Mouse (Mus musculus) left cerebral cortex, postnatal 25 days (tissue): ENCODE results near the gene Amhr2. TPM values are rescaled to one million over a fixed set of nuclear protein-coding genes. Genes with fewer than 3 reads are reported as not detected.
A peak's percentile ranks its signal among the peaks of the same experiment; 100 is the strongest.

ENCODE experiments used
- DNase-seq, 2 experiments: peaks; one replicate each; pipeline ENCODE4 v3.0.0; 2022; ENCODE audit warnings: low spot score in 2 of 2, mixed read lengths in 1 of 2
- intact Hi-C: fragments of 180-260 bp; cut with DNase I; formaldehyde crosslinking; loops from one replicate; pipeline ENCODE4 v1.15.1; 2025
- total RNA-seq, 2 experiments: library from RNA; stranded (reverse); gene quantifications; 2 replicates each; pipeline ENCODE4 v1.2.3; 2021

Amhr2 gene
- total RNA-seq = 1 to 10 TPM in 1 of 2 experiments, under 1 TPM in 1; 0.62 to 2.4 TPM

GRCm38 (mm10) chr15:102445146-102445545 lies at the start of gene Amhr2:
Gene Amhr2 (plus strand): TSS chr15:102445367.
- intact Hi-C loops = loop anchor here (2.0 kb wide), 1 partner anchor 64 kb away; no protein-coding TSS in a partner anchor
- no peak for DNase-seq

GRCm38 (mm10) chr15:102398629-102399028 lies 46.5 kb upstream of the Amhr2 start:
- intact Hi-C loops = no loop called here
- no peak for DNase-seq

- intact Hi-C loops = no loop called here
- peak; percentile 46 to 59 for DNase-seq
These were observed 45.6 kb upstream of the Amhr2 start for GRCm38 (mm10) chr15:102399229-102400221.

GRCm38 (mm10) chr15:102400476-102401045 lies 44.6 kb upstream of the Amhr2 start:
- intact Hi-C loops = no loop called here
- DNase-seq = no peak

- intact Hi-C loops = no loop called here
- no peak for DNase-seq
These were observed 43.9 kb upstream of the Amhr2 start for GRCm38 (mm10) chr15:102401278-102401677.

- no peak for DNase-seq
- intact Hi-C loops = no loop called here
These were observed 43.0 kb upstream of the Amhr2 start for GRCm38 (mm10) chr15:102402210-102402609.

GRCm38 (mm10) chr15:102404608-102405488 lies 40.3 kb upstream of the Amhr2 start:
- intact Hi-C loops = no loop called here
- DNase-seq = no peak

GRCm38 (mm10) chr15:102405489-102406195 lies 39.5 kb upstream of the Amhr2 start, which contains the start of gene Sp1:
Gene Sp1 (plus strand): TSS chr15:102406143.
- intact Hi-C loops = no loop called here

GRCm38 (mm10) chr15:102406196-102406911 lies 38.8 kb upstream of the Amhr2 start:
- DNase-seq = peak; percentile 57 to 61
- intact Hi-C loops = no loop called here

More at GRCm38 (mm10) chr15:102405489-102406195, 39.5 kb upstream of the Amhr2 start, which contains the start of gene Sp1:
- peak; percentile 99 to 100 for DNase-seq

GRCm38 (mm10) chr15:102406912-102407580 lies 38.1 kb upstream of the Amhr2 start:
- no peak for DNase-seq
- intact Hi-C loops = no loop called here

GRCm38 (mm10) chr15:102407681-102408557 lies 37.2 kb upstream of the Amhr2 start:
- no peak for DNase-seq
- intact Hi-C loops = no loop called here

GRCm38 (mm10) chr15:102408558-102409130 lies 36.5 kb upstream of the Amhr2 start:
- intact Hi-C loops = no loop called here
- DNase-seq = no peak

GRCm38 (mm10) chr15:102409286-102409685 lies 35.9 kb upstream of the Amhr2 start:
- intact Hi-C loops = no loop called here
- no peak for DNase-seq

GRCm38 (mm10) chr15:102411077-102411476 lies 34.1 kb upstream of the Amhr2 start:
- intact Hi-C loops = no loop called here
- no peak for DNase-seq

- intact Hi-C loops = no loop called here
- DNase-seq = no peak
These were observed 31.5 kb upstream of the Amhr2 start for GRCm38 (mm10) chr15:102413687-102414086.

- DNase-seq = no peak
- intact Hi-C loops = no loop called here
These were observed 27.6 kb upstream of the Amhr2 start for GRCm38 (mm10) chr15:102417524-102417923.

GRCm38 (mm10) chr15:102420986-102421385 lies 24.2 kb upstream of the Amhr2 start:
- DNase-seq = no peak
- intact Hi-C loops = loop anchor here (1.0 kb wide), 1 partner anchor 40 kb away; no protein-coding TSS in a partner anchor
